Mouse (Mus musculus): Measurements from ENCODE around the gene Sipa1l3. TPM values are rescaled to one million over a fixed set of nuclear protein-coding genes. Genes with fewer than 3 reads are reported as not detected.

Gene Sipa1l3
- total RNA-seq, 2 experiments from 2014 or later = 4.2 to 15.3 TPM

- ATAC-seq (replicated peaks; ENCODE audit: low FRiP score, poor library complexity, severe bottlenecking) = no peak
Measured at GRCm38 (mm10) chr7:29350489-29350888, 168.0 kb downstream of the Sipa1l3 start.

DNA sequence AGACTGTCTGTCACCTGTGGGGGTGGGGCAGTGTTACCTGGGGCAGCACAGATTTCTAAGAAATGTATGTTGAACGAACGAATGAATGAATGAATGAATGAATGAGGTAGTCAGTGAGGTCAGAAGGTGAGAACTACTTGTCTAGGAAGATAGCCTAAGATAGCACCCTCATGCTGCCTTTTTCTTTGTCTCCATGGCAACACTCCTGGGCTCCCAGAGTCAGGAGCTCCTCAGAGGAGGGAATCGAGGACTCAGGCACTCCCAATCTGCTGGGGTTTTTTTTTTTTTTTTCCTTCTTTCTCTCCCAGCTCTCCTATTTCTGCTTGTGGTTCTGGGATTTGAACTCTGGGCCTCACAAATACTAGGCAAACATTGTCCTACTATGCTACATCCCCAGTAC, 172.2 kb downstream of the Sipa1l3 start:
- ATAC-seq (replicated peaks; ENCODE audit: low FRiP score, poor library complexity, severe bottlenecking) = no peak

DNA sequence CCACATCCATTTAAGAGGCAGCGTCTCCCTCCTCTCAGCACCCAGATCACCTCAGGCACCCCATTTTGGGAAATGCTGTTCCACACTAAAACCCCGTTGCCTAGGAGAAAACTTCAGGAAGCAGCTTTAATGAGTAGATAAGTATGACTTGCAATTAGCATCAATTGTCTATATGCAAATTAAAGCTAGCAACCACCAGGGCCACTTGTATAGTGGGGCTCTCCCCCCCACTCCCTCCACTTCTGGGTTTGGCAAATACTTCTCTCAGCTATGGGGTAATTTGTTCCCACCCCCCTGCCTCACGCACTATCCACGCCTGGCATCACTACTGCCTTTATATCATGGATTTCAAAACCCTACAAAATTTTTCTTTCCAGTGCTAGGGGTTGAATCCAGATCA, 172.9 kb downstream of the Sipa1l3 start:
- ATAC-seq (replicated peaks; ENCODE audit: low FRiP score, poor library complexity, severe bottlenecking) = no peak

GRCm38 (mm10) chr7:29343746-29344145, 174.7 kb downstream of the Sipa1l3 start:
- ATAC-seq (replicated peaks; ENCODE audit: low FRiP score, poor library complexity, severe bottlenecking) = no peak

DNA sequence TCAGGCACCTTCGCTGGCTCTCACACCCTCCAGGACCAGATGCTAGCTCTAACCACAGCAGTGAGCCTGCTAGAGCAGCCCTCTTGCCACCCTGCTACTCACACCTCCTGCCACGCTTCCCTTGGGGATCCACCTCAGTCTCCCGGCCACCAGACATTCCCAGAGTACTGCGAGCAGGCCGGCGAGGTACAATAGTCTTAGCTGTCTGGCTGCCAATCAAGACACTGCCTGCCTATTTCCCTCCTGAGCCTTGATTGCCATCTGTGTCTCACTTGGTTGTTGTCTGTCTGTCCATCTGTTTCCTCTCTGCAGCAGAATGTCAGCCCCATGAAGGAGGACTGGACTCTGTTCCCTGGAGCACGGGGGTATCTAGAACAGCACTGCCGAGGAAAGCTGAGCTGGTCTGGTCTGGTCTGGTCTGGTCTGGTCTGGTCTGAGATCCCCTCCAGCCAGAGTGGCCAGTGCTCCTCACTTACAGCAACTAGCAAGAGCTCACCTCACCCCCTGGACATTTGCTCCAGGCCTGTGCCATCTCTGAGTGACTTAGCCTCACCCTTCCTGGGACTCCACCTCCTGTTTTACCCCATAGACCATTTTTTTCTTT, 175.8 kb downstream of the Sipa1l3 start:
- ATAC-seq (replicated peaks; ENCODE audit: low FRiP score, poor library complexity, severe bottlenecking) = no peak

GRCm38 (mm10) chr7:29341722-29342121, 176.7 kb downstream of the Sipa1l3 start:
- no peak for ATAC-seq (replicated peaks; ENCODE audit: low FRiP score, poor library complexity, severe bottlenecking)

GRCm38 (mm10) chr7:29340838-29341237, 177.6 kb downstream of the Sipa1l3 start:
- ATAC-seq (replicated peaks; ENCODE audit: low FRiP score, poor library complexity, severe bottlenecking) = no peak

DNA sequence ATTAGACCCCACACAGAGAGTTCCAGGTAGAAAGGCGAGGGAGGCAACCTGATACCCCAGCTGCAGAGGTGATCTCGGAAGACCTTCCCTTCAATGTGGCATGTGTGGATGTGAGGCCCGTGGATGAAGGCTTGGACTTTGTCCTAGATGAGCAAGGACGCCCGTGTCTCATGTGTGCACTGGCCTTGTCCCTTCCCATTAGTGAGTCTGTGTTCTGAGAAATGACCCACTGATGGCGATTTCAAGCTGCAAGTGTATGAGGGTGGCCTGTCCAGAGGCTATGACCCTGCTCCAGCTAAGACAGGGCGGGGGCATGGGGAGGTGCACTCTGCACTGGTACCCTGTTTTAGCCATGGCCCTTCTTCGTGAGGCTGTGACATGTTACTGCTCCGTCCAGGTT, 178.2 kb downstream of the Sipa1l3 start:
- ATAC-seq (replicated peaks; ENCODE audit: low FRiP score, poor library complexity, severe bottlenecking) = no peak

GRCm38 (mm10) chr7:29338984-29339679, 179.3 kb downstream of the Sipa1l3 start:
- peak; percentile 77 for ATAC-seq (replicated peaks; ENCODE audit: low FRiP score, poor library complexity, severe bottlenecking)

- ATAC-seq (replicated peaks; ENCODE audit: low FRiP score, poor library complexity, severe bottlenecking) = no peak
Measured at GRCm38 (mm10) chr7:29338351-29338919, 180.0 kb downstream of the Sipa1l3 start.

- ATAC-seq (replicated peaks; ENCODE audit: low FRiP score, poor library complexity, severe bottlenecking) = no peak
Measured at GRCm38 (mm10) chr7:29337766-29338165, 180.7 kb downstream of the Sipa1l3 start.

DNA sequence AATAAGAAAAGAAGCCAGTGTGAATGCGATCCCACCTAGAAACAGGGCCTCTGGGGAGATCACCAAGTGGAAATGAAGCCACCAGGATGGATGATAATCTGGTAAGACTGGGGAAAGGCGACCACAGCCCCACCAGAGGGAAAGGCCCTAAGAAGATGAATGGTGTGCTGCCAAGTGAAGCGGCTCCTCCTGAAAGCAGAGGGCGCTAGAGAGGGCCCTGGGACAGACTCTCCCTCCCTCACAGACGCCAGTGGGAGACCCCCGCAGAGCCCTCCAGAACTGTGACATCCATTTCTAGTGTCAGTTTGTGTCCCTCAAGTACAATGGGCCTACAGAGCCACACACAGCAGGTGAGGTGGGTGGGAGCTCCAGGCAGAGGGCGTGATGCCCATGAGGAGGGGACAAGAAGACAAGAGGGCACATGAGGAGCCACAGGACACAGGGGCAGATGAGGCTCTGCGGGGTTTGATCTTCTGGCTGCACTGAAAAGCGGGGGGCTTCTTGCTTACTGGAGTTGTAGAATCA, 181.6 kb downstream of the Sipa1l3 start:
- no peak for ATAC-seq (replicated peaks; ENCODE audit: low FRiP score, poor library complexity, severe bottlenecking)

DNA sequence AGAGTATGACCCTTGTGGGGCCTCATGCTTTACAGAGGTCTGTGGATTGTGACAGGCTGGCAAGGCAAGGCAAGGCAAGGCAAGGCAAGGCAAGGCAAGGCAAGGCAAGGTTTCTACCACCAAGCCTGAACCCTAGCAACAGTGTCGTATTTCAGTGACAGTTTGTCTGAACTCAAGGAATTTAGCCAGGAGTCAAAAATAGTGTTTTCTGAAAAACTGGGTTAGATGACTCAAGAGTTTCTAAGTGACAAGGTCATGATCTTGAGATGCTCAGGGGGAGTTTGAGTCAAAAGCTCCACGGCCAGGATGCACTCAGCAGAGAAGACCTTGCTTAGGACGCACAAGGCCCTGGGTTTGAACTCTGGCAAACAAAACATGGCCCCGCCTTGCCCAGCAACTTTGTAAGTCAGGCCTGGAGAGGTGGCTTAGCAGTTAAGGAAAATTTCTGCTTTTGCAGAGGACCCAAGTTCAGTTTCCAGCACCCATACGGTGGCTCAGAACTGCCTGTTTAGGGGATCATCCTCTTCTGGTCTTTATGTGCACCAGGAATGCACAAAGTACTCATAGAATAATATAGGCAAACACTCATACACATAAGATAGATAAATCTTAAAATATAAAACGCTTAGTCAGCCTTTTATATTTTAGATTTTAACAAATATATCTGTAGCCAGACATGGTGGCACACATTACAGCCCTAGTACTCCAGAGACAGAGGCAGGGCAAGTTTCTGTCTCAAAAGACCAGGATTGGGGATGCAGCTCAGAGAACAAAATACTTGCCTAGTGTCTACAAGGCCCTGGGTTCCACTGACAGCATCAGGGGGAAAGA, 182.4 kb downstream of the Sipa1l3 start:
- no peak for ATAC-seq (replicated peaks; ENCODE audit: low FRiP score, poor library complexity, severe bottlenecking)

- ATAC-seq (replicated peaks; ENCODE audit: low FRiP score, poor library complexity, severe bottlenecking) = no peak
Measured at GRCm38 (mm10) chr7:29335276-29335675, 183.2 kb downstream of the Sipa1l3 start.

DNA sequence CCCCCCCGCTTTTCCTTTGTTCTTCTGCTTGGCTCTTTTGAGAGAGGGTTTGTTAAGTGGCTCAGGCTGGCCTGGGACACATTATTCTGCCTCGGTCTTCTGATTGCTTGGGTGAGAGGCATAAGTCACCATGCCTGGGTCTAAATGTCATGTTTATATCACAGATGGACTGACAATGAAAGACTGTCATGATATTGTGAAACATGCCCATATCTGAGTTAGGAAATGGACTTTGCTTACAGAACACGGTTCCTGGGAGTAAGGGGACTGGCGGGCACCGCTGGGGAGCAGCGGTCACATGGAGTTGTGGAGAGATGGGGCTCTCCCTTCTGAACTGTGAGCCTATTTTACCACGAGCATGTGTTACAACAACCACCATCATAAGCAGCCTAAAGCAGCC, 184.3 kb downstream of the Sipa1l3 start:
- no peak for ATAC-seq (replicated peaks; ENCODE audit: low FRiP score, poor library complexity, severe bottlenecking)

GRCm38 (mm10) chr7:29328984-29329383, 189.5 kb downstream of the Sipa1l3 start:
- no peak for ATAC-seq (replicated peaks; ENCODE audit: low FRiP score, poor library complexity, severe bottlenecking)

- ATAC-seq (replicated peaks; ENCODE audit: low FRiP score, poor library complexity, severe bottlenecking) = no peak
Measured at GRCm38 (mm10) chr7:29327087-29327486, 191.4 kb downstream of the Sipa1l3 start.

DNA sequence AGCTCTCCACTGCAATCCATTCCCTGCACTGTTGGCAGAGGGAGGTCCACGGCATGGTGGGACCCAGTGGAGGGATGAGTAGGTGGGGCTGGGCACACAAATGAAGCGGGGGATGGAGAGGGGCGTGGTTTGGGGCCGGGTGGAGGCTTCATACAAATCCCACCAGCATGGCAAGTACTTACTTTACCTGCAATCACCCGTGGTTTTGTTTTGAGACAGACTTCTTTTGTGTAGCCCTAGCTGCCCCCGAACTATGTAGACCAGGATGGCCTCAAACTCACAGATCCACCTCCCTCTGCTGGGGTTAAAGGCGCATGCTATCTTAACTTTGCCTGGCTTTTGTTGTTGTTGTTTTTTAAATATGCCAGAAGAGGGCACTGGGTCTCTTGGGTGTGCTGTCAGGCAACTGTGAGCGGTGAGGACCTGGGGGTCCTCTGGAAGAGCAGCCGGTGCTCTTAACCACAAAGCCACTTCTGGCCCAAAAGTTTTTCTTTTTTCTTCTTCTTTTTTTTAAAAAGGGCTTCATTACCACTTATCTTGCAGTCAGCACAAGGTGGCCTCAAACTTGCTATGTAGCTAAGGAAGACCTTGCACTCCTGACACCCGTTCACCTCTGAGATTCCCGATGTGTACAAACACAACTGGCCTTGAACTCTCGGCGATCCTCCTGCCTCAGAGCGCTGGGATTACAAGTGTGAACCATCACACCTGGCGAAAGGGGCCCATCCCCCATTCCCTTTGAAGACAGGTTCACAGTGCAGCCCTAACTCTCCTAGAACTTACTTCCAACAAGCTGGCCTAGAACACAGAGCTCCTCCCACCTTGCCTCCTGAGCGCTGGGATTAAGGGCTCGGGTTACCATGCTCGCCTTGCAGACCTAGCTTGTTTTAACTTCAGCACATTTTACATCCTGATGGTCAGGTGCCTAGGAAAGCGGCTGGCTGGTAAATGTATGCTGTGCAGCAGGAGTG, 198.8 kb downstream of the Sipa1l3 start:
- no peak for ATAC-seq (replicated peaks; ENCODE audit: low FRiP score, poor library complexity, severe bottlenecking)
